In genomic region chr15:103338829-103339165, GRCm38 (mm10) we compare ENCODE assay signal across 9 mouse cellular contexts. TPM values are rescaled to one million over a fixed set of nuclear protein-coding genes. Genes with fewer than 3 reads are reported as not detected.
DNase-seq lines count a peak whose midpoint lies in the region; ATAC-seq and TF ChIP-seq lines count a peak whose summit lies in the region.
"Had no signal": no experiment of that assay in that cellular context is flagged by ENCODE, and none has a peak within 500 bp of the region (broad histone marks: within the 10 kb centered on the region; RNA-seq: fewer than 3 reads in every experiment).

No protein-coding gene starts in this region.

- no peak overlapping the region for H3K27ac ChIP-seq in lung, embryonic 14.5 days (ENCODE audit: low read depth)
- no peak overlapping the region for H3K27ac ChIP-seq in forebrain, embryonic 11.5 days (ENCODE audit: low read depth, low read length)
- H3K27ac ChIP-seq in limb, embryonic 11.5 days (replicated peaks; ENCODE audit: low read depth, low read length) = no peak overlapping the region
- no peak overlapping the region for H3K27ac ChIP-seq in neural tube, embryonic 14.5 days (ENCODE audit: low read depth, low read length)

- peaks cover 56% of the 10 kb centered on the region for H3K27me3 ChIP-seq in lung, embryonic 14.5 days (ENCODE audit: insufficient read depth, low read length)
- peaks cover 13% of the 10 kb centered on the region for H3K27me3 ChIP-seq in forebrain, embryonic 11.5 days (ENCODE audit: control insufficient read depth, insufficient read depth, low read length)
- peaks cover 12% of the 10 kb centered on the region for H3K27me3 ChIP-seq in limb, embryonic 11.5 days (ENCODE audit: control insufficient read depth, insufficient read depth, low read length)
- peaks cover 5% of the 10 kb centered on the region for H3K27me3 ChIP-seq in neural tube, embryonic 14.5 days (ENCODE audit: control insufficient read depth, insufficient read depth, low read length)

- H3K4me2 ChIP-seq in lung, embryonic 14.5 days = peak overlapping the region; percentile 95; the same call in 1 of the 2 replicates
- H3K4me2 ChIP-seq in forebrain, embryonic 11.5 days (ENCODE audit: low read depth, low read length, severe bottlenecking) = peak overlapping the region; percentile 86
- H3K4me2 ChIP-seq in limb, embryonic 11.5 days (ENCODE audit: low read depth, severe bottlenecking) = peak overlapping the region; percentile 88
- peak overlapping the region; percentile 70 for H3K4me2 ChIP-seq in neural tube, embryonic 14.5 days (ENCODE audit: low read depth, low read length)

- no peak overlapping the region for H3K9ac ChIP-seq in lung, embryonic 14.5 days
- no peak overlapping the region for H3K9ac ChIP-seq in forebrain, embryonic 11.5 days (ENCODE audit: low read length)
- H3K9ac ChIP-seq in limb, embryonic 11.5 days (ENCODE audit: low read length) = no peak overlapping the region
- H3K9ac ChIP-seq in neural tube, embryonic 14.5 days (replicated peaks; ENCODE audit: low read depth, low read length) = peak overlapping the region; percentile 57; the same call in 1 of the 2 replicates

- H3K4me3 ChIP-seq in lung, embryonic 14.5 days (ENCODE audit: low read depth, low read length) = peak overlapping the region; percentile 54; the same call in 1 of the 2 replicates
- H3K4me3 ChIP-seq in forebrain, embryonic 11.5 days (ENCODE audit: low read depth, low read length) = 0 out of 2 replicates have a peak overlapping the region, but pooled peaks have one; percentile 54
- H3K4me3 ChIP-seq in limb, embryonic 11.5 days (ENCODE audit: low read depth, low read length) = peak overlapping the region; percentile 49; the same call in 1 of the 2 replicates
- H3K4me3 ChIP-seq in neural tube, embryonic 14.5 days (ENCODE audit: low read depth, low read length) = peak overlapping the region; percentile 56; the same call in 1 of the 2 replicates

- ATAC-seq in lung, embryonic 14.5 days (ENCODE audit: insufficient read depth) = no peak
- ATAC-seq in forebrain, embryonic 11.5 days (replicated peaks; ENCODE audit: low FRiP score) = no peak
- no peak for ATAC-seq in limb, embryonic 11.5 days (ENCODE audit: insufficient number of reproducible peaks, low FRiP score, low TSS enrichment, low read depth)
- ATAC-seq in neural tube, embryonic 14.5 days (ENCODE audit: low read depth) = no peak; the same call in 1 of the 2 replicates

- peaks cover 4% of the 10 kb centered on the region for H3K4me1 ChIP-seq in lung, embryonic 14.5 days (ENCODE audit: insufficient read depth)
- H3K4me1 ChIP-seq in forebrain, embryonic 11.5 days (replicated peaks; ENCODE audit: control insufficient read depth, insufficient read depth, low read length) = peaks cover 23% of the 10 kb centered on the region
- H3K4me1 ChIP-seq in limb, embryonic 11.5 days (ENCODE audit: control insufficient read depth, insufficient read depth, low read length) = peaks cover 37% of the 10 kb centered on the region
- peaks cover 10% of the 10 kb centered on the region; the same call in 1 of the 2 replicates for H3K4me1 ChIP-seq in neural tube, embryonic 14.5 days (ENCODE audit: control insufficient read depth, insufficient read depth, low read length)

- DNase-seq in lung, embryonic 14.5 days = no peak
- DNase-seq in lung, postnatal 10 days = no peak
- no peak for DNase-seq in forebrain, embryonic 11.5 days (ENCODE audit: low spot score)
- no peak for DNase-seq in limb, embryonic 11.5 days (ENCODE audit: low spot score)
- DNase-seq in embryo, embryonic 11 days = no peak
- no peak for DNase-seq in adrenal gland, postnatal 4 days (ENCODE audit: low spot score in 2 of 2)
- no peak for DNase-seq in kidney, postnatal 14 days
- DNase-seq: kidney, postnatal 25 days had no signal

- H3K9me3 ChIP-seq in lung, embryonic 14.5 days (ENCODE audit: low read depth, low read length) = no peaks in the 10 kb centered on the region
- H3K9me3 ChIP-seq in forebrain, embryonic 11.5 days (ENCODE audit: control insufficient read depth, low read length) = no peaks in the 10 kb centered on the region
- no peaks in the 10 kb centered on the region for H3K9me3 ChIP-seq in limb, embryonic 11.5 days (ENCODE audit: control insufficient read depth, low read length)
- H3K9me3 ChIP-seq in neural tube, embryonic 14.5 days (ENCODE audit: control insufficient read depth, low read length) = no peaks in the 10 kb centered on the region

- 40% methylated on average over 4 of the region's 4 CpGs for WGBS in lung, embryonic 14.5 days
- 36% methylated on average over 4 of the region's 4 CpGs for WGBS in forebrain, embryonic 11.5 days
- WGBS in limb, embryonic 11.5 days = 23% methylated on average over 4 of the region's 4 CpGs
- WGBS in neural tube, embryonic 14.5 days = 42% methylated on average over 4 of the region's 4 CpGs

- TF ChIP-seq CTCF in lung, embryonic 14.5 days (IDR thresholded peaks at IDR 0.05; ENCODE audit: low read depth) = no peak

- H3K36me3 ChIP-seq in lung, embryonic 14.5 days (ENCODE audit: insufficient read depth) = peaks cover 2% of the 10 kb centered on the region; the same call in 1 of the 2 replicates
- H3K36me3 ChIP-seq in forebrain, embryonic 11.5 days (ENCODE audit: control insufficient read depth, insufficient read depth, low read length) = no peaks in the 10 kb centered on the region
- no peaks in the 10 kb centered on the region for H3K36me3 ChIP-seq in limb, embryonic 11.5 days (ENCODE audit: control insufficient read depth, insufficient read depth, low read length)
- no peaks in the 10 kb centered on the region for H3K36me3 ChIP-seq in neural tube, embryonic 14.5 days (ENCODE audit: control insufficient read depth, insufficient read depth, low read length)

RNA-seq across cellular contexts. Expression of gene Zfp385a, which starts 1.1 kb away (rescaled TPM):
- 11.8 and 12.0 TPM in 2 replicates for polyA plus RNA-seq in lung, embryonic 14.5 days (2014; fragmentation: Nextera tagmentation; extraction: Ambion mirVana)
- polyA plus RNA-seq in forebrain, embryonic 11.5 days (2014; fragmentation: Nextera tagmentation; extraction: Ambion mirVana) = 27.4 and 27.8 TPM in 2 replicates
- polyA plus RNA-seq in limb, embryonic 11.5 days (2014; fragmentation: Nextera tagmentation; extraction: Ambion mirVana) = 19.2 and 22.9 TPM in 2 replicates
- polyA plus RNA-seq in neural tube, embryonic 14.5 days (2014; fragmentation: Nextera tagmentation; extraction: Ambion mirVana) = 19.2 and 20.7 TPM in 2 replicates
- 10 to 100 TPM; 22.5 to 29.7 TPM for total RNA-seq in adrenal gland, postnatal 4 days (2021)

RNA-seq across cellular contexts. Expression of gene Itga5, which starts 27.8 kb away (rescaled TPM):
- polyA plus RNA-seq in lung, embryonic 14.5 days (2014; fragmentation: Nextera tagmentation; extraction: Ambion mirVana) = 46.7 and 47.7 TPM in 2 replicates
- polyA plus RNA-seq in forebrain, embryonic 11.5 days (2014; fragmentation: Nextera tagmentation; extraction: Ambion mirVana) = 22.0 and 22.4 TPM in 2 replicates
- polyA plus RNA-seq in limb, embryonic 11.5 days (2014; fragmentation: Nextera tagmentation; extraction: Ambion mirVana) = 28.6 and 31.7 TPM in 2 replicates
- 3.8 and 7.4 TPM in 2 replicates for polyA plus RNA-seq in neural tube, embryonic 14.5 days (2014; fragmentation: Nextera tagmentation; extraction: Ambion mirVana)
- 10 to 100 TPM; 47.2 to 52.5 TPM for total RNA-seq in adrenal gland, postnatal 4 days (2021)

RNA-seq across cellular contexts. Expression of gene Gpr84, which starts 28.4 kb away (rescaled TPM):
- polyA plus RNA-seq in lung, embryonic 14.5 days (2014; fragmentation: Nextera tagmentation; extraction: Ambion mirVana) = 0.61 TPM in 1 of 2 replicates, not detected in the other
- not detected in 2 replicates for polyA plus RNA-seq in forebrain, embryonic 11.5 days (2014; fragmentation: Nextera tagmentation; extraction: Ambion mirVana)
- polyA plus RNA-seq in limb, embryonic 11.5 days (2014; fragmentation: Nextera tagmentation; extraction: Ambion mirVana) = 0.31 TPM in 1 of 2 replicates, not detected in the other
- 0.35 and 0.40 TPM in 2 replicates for polyA plus RNA-seq in neural tube, embryonic 14.5 days (2014; fragmentation: Nextera tagmentation; extraction: Ambion mirVana)
- total RNA-seq in adrenal gland, postnatal 4 days (2021) = not detected
